Mouse (Mus musculus) lung, postnatal 0 days (tissue): Measurements from ENCODE around the gene Rac3. TPM values are rescaled to one million over a fixed set of nuclear protein-coding genes. Genes with fewer than 3 reads are reported as not detected.

Experiments used
- ATAC-seq: fragments of 200-750 bp; cut with Nextera tagmentation; 2 replicates; pipeline ENCODE4 v1.8.0; 2017; ENCODE audit warnings: moderate library complexity
- DNase-seq: peaks from one replicate; pipeline ENCODE4 v3.0.0-alpha.2; 2016; ENCODE audit warnings: low spot score
- H3K27ac ChIP-seq: fragments of 300-500 bp; sonication (generic); 2 replicates; pipeline ENCODE4 v1.5.1; 2014; ENCODE audit warnings: antibody characterized with exemption, mild to moderate bottlenecking, low read length, mixed read lengths
- H3K27me3 ChIP-seq: fragments of 300-500 bp; sonication (generic); replicated peaks from 2 replicates; pipeline ENCODE4 v1.6.1; 2014; ENCODE audit warnings: low read length, mixed read lengths; ENCODE audit not compliant: insufficient read depth
- H3K36me3 ChIP-seq: fragments of 300-500 bp; sonication (generic); 2 replicates; pipeline ENCODE4 v1.6.1; 2014; ENCODE audit warnings: low read length, mixed read lengths; ENCODE audit not compliant: insufficient read depth
- H3K4me1 ChIP-seq: fragments of 300-500 bp; sonication (generic); 2 replicates; pipeline ENCODE4 v1.6.1; 2014; ENCODE audit warnings: antibody characterized with exemption, low read depth, low read length, mixed read lengths; ENCODE audit not compliant: insufficient read depth
- H3K4me2 ChIP-seq: fragments of 300-500 bp; sonication (generic); replicated peaks from 2 replicates; pipeline ENCODE4 v1.6.1; 2014; ENCODE audit warnings: low read depth, mild to moderate bottlenecking, low read length, moderate library complexity, mixed read lengths
- H3K4me3 ChIP-seq: fragments of 300-500 bp; sonication (generic); 2 replicates; pipeline ENCODE4 v1.5.1; 2014; ENCODE audit warnings: low read depth, low read length
- H3K9ac ChIP-seq: fragments of 300-500 bp; sonication (generic); replicated peaks from 2 replicates; pipeline ENCODE4 v1.6.1; 2014; ENCODE audit warnings: low read depth, mild to moderate bottlenecking
- H3K9me3 ChIP-seq: fragments of 300-500 bp; sonication (generic); 2 replicates; pipeline ENCODE4 v1.6.1; 2016; ENCODE audit warnings: low read length, mixed read lengths
- CTCF ChIP-seq: IDR thresholded peaks from 2 replicates; pipeline ENCODE4 v1.5.1; 2016; ENCODE audit warnings: antibody characterized with exemption, mild to moderate bottlenecking
- EP300 ChIP-seq: IDR thresholded peaks from 2 replicates; pipeline ENCODE4 v1.6.1; 2016; ENCODE audit warnings: antibody characterized with exemption, mild to moderate bottlenecking, control low read depth
- WGBS: fragments of 180-500 bp; shearing (Covaris S2); extraction: QIAGEN DNeasy Blood & Tissue Kit; methylation state at CpG from one replicate; pipeline ENCODE4 v1.1.7; 2014; 5-methylcytosine and 5-hydroxymethylcytosine counted together
- polyA plus RNA-seq: library from polyadenylated mRNA; unstranded; fragments of >200 nt; fragmentation: Nextera tagmentation; extraction: Ambion mirVana; gene quantifications from 2 replicates; pipeline ENCODE4 v1.2.1, GENCODE M21; 2015

Rac3 gene
- polyA plus RNA-seq, 1 experiment from 2014 or later = 61.9 TPM

- no peak overlapping the region for H3K4me2 ChIP-seq
- H3K9ac ChIP-seq = no peak overlapping the region
- H3K36me3 ChIP-seq = no peaks in the 10 kb centered on the region
- peak overlapping the region; percentile 82 for H3K27ac ChIP-seq
- no peaks in the 10 kb centered on the region for H3K9me3 ChIP-seq
- 28% methylated on average over 6 of the region's 6 CpGs for WGBS
- peaks cover 7% of the 10 kb centered on the region; the same call in 1 of the 2 replicates for H3K4me1 ChIP-seq
- no peak for TF ChIP-seq CTCF
- no peak for TF ChIP-seq EP300
- DNase-seq = peak; percentile 85
- ATAC-seq = peak; percentile 33
- H3K27me3 ChIP-seq = no peaks in the 10 kb centered on the region
- H3K4me3 ChIP-seq = no peak overlapping the region
Measured at GRCm38 (mm10) chr11:120733521-120733920, 12.3 kb downstream of the Rac3 start.

GRCm38 (mm10) chr11:120736424-120736823 lies 15.2 kb downstream of the Rac3 start:
- TF ChIP-seq EP300 = no peak
- TF ChIP-seq CTCF = no peak
- Histone ChIP-seq H3K4me2 (no peak overlapping the region), H3K4me1 (peaks cover 7% of the 10 kb centered on the region; the same call in 1 of the 2 replicates), H3K27ac (no peak overlapping the region), H3K4me3 (no peak overlapping the region), H3K27me3 (no peaks in the 10 kb centered on the region), H3K9ac (no peak overlapping the region), H3K9me3 (no peaks in the 10 kb centered on the region), H3K36me3 (no peaks in the 10 kb centered on the region)
- DNase-seq (peak; percentile 5), ATAC-seq (no peak)
- WGBS = 54% methylated on average over 6 of the region's 6 CpGs

- Histone ChIP-seq H3K9me3 (no peaks in the 10 kb centered on the region), H3K36me3 (no peaks in the 10 kb centered on the region), H3K27me3 (no peaks in the 10 kb centered on the region), H3K9ac (no peak overlapping the region), H3K4me1 (no peaks in the 10 kb centered on the region), H3K27ac (no peak overlapping the region), H3K4me3 (no peak overlapping the region), H3K4me2 (no peak overlapping the region)
- WGBS = 75% methylated on average over 5 of the region's 5 CpGs
- ATAC-seq (no peak), DNase-seq (no peak)
- TF ChIP-seq EP300 (no peak), CTCF (no peak)
Measured at GRCm38 (mm10) chr11:120740981-120741380, 19.7 kb downstream of the Rac3 start.

- H3K36me3 ChIP-seq = no peaks in the 10 kb centered on the region
- H3K9ac ChIP-seq = no peak overlapping the region
- no peak overlapping the region for H3K4me2 ChIP-seq
- 47% methylated on average over 7 of the region's 7 CpGs for WGBS
- no peak for TF ChIP-seq CTCF
- TF ChIP-seq EP300 = peak; percentile 99
- H3K4me1 ChIP-seq = no peaks in the 10 kb centered on the region
- no peak overlapping the region for H3K4me3 ChIP-seq
- no peaks in the 10 kb centered on the region for H3K9me3 ChIP-seq
- DNase-seq = peak; percentile 96
- peak overlapping the region; percentile 88 for H3K27ac ChIP-seq
- peak; percentile 92 for ATAC-seq
- no peaks in the 10 kb centered on the region for H3K27me3 ChIP-seq
Measured at GRCm38 (mm10) chr11:120744121-120744701, 22.9 kb downstream of the Rac3 start.

GRCm38 (mm10) chr11:120747974-120748373 lies 26.7 kb downstream of the Rac3 start:
- no peak overlapping the region for H3K4me3 ChIP-seq
- peak; percentile 47; the same call in 1 of the 2 replicates for TF ChIP-seq EP300
- no peak for TF ChIP-seq CTCF
- H3K4me1 ChIP-seq = no peaks in the 10 kb centered on the region
- H3K9me3 ChIP-seq = no peaks in the 10 kb centered on the region
- H3K27ac ChIP-seq = peak overlapping the region; percentile 10; the same call in 1 of the 2 replicates
- H3K36me3 ChIP-seq = no peaks in the 10 kb centered on the region
- DNase-seq = peak; percentile 77
- H3K27me3 ChIP-seq = no peaks in the 10 kb centered on the region
- H3K9ac ChIP-seq = no peak overlapping the region
- ATAC-seq = no peak
- WGBS = 47% methylated on average over 4 of the region's 4 CpGs
- H3K4me2 ChIP-seq = no peak overlapping the region

- WGBS = 66% methylated on average over 8 of the region's 8 CpGs
- Histone ChIP-seq H3K27ac (no peak overlapping the region), H3K9me3 (no peaks in the 10 kb centered on the region), H3K27me3 (no peaks in the 10 kb centered on the region), H3K36me3 (no peaks in the 10 kb centered on the region), H3K9ac (no peak overlapping the region), H3K4me1 (no peaks in the 10 kb centered on the region), H3K4me3 (no peak overlapping the region), H3K4me2 (no peak overlapping the region)
- no peak for TF ChIP-seq EP300
- peak; percentile 69 for TF ChIP-seq CTCF
- peak; percentile 67 for DNase-seq
- no peak for ATAC-seq
Measured at GRCm38 (mm10) chr11:120749430-120749829, 28.2 kb downstream of the Rac3 start.

- H3K4me3 ChIP-seq = no peak overlapping the region
- no peaks in the 10 kb centered on the region for H3K4me1 ChIP-seq
- H3K9me3 ChIP-seq = no peaks in the 10 kb centered on the region
- no peaks in the 10 kb centered on the region for H3K27me3 ChIP-seq
- WGBS = 44% methylated on average over 4 of the region's 4 CpGs
- no peak overlapping the region for H3K9ac ChIP-seq
- H3K36me3 ChIP-seq = no peaks in the 10 kb centered on the region
- DNase-seq (peak; percentile 4), ATAC-seq (no peak)
- H3K4me2 ChIP-seq = no peak overlapping the region
- H3K27ac ChIP-seq = no peak overlapping the region
- no peak for TF ChIP-seq EP300
- TF ChIP-seq CTCF = no peak
Measured at GRCm38 (mm10) chr11:120751606-120752005, 30.3 kb downstream of the Rac3 start.
